In the genomic region with DNA sequence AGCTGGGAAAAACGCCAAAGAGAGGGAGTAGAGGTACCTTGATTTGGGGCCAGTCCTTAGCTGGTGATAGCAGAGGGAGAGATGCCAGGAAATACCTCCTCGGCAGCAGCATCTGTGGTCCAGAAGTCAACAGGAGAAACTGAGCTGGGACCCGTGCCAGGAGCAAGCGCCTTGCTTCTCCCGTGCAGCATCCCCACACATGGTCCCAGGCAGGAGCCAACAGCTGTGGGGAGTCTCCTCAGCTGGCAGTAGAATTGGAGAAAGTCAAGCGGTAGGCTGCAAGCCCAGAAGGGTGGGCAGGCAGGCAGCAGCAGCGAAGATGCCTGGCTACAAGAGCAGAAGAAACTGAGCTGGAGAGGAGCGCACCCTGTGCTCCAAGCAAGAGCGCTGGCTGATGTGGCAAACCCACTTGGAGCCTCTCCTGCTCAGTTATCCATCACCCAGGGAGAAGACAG, we compare ENCODE assay signal across 9 mouse cellular contexts. TPM values are rescaled to one million over a fixed set of nuclear protein-coding genes. Genes with fewer than 3 reads are reported as not detected.
A peak's percentile ranks its signal among the peaks of the same experiment; 100 is the strongest.
DNase-seq lines count a peak whose midpoint lies in the region; ATAC-seq lines count a peak whose summit lies in the region.
"Had no signal": no experiment of that assay in that cellular context is flagged by ENCODE, and none has a peak within 500 bp of the region (broad histone marks: within the 10 kb centered on the region; RNA-seq: fewer than 3 reads in every experiment).

A gene (minus strand): TSS at position 427 of the 455 bp plus-strand sequence.

- peak within 1 kb of the TSS; percentile 61 for H3K4me3 ChIP-seq in heart, embryonic 13.5 days
- H3K4me3 ChIP-seq in liver, embryonic 11.5 days (ENCODE audit: low read depth, low read length): peak within 1 kb of the TSS; percentile 51
- H3K4me3 ChIP-seq in neural tube, embryonic 11.5 days (ENCODE audit: low read depth, low read length): peak within 1 kb of the TSS; percentile 53

- no peaks in the 10 kb centered on the region for H3K9me3 ChIP-seq in heart, embryonic 13.5 days
- H3K9me3 ChIP-seq in liver, embryonic 11.5 days (ENCODE audit: control insufficient read depth, low read length): no peaks in the 10 kb centered on the region
- no peaks in the 10 kb centered on the region for H3K9me3 ChIP-seq in neural tube, embryonic 11.5 days (ENCODE audit: control insufficient read depth, low read length)

- peak; percentile 15 to 44 for DNase-seq in adrenal gland, adult (ENCODE audit: inconsistent age in 2 of 2, low spot score in 1 of 2)
- no peak for DNase-seq in adrenal gland, postnatal 4 days (ENCODE audit: low spot score in 2 of 2)
- peak; percentile 66 for DNase-seq in fibroblast of lung, adult 2 months (ENCODE audit: low read depth)
- DNase-seq in kidney, postnatal 14 days: peak; percentile 22
- DNase-seq in liver, embryonic 11.5 days (ENCODE audit: low spot score): no peak
- peak; percentile 47 for DNase-seq in neural tube, embryonic 11.5 days (ENCODE audit: low spot score)
- peak; percentile 18 to 66 for DNase-seq in urinary bladder, adult 18-20 months (ENCODE audit: low spot score in 2 of 2)

- ATAC-seq in heart, embryonic 13.5 days (ENCODE audit: extremely low read depth, insufficient number of reproducible peaks, low FRiP score, low TSS enrichment): no peak
- no peak for ATAC-seq in liver, embryonic 11.5 days (replicated peaks; ENCODE audit: low FRiP score)
- peak; percentile 20; the same call in 1 of the 2 replicates for ATAC-seq in neural tube, embryonic 11.5 days (ENCODE audit: insufficient read depth, low FRiP score, low TSS enrichment)

- no peaks in the 10 kb centered on the region for H3K36me3 ChIP-seq in heart, embryonic 13.5 days
- no peaks in the 10 kb centered on the region for H3K36me3 ChIP-seq in liver, embryonic 11.5 days (ENCODE audit: control insufficient read depth, insufficient read depth, low read length)
- no peaks in the 10 kb centered on the region for H3K36me3 ChIP-seq in neural tube, embryonic 11.5 days (ENCODE audit: control insufficient read depth, insufficient read depth, low read length)

- peaks cover 81% of the 10 kb centered on the region for H3K27me3 ChIP-seq in heart, embryonic 13.5 days (replicated peaks)
- peaks cover 51% of the 10 kb centered on the region for H3K27me3 ChIP-seq in liver, embryonic 11.5 days (replicated peaks; ENCODE audit: control insufficient read depth, insufficient read depth, low read length)
- H3K27me3 ChIP-seq in neural tube, embryonic 11.5 days (ENCODE audit: control insufficient read depth, insufficient read depth, low read length): peaks cover 28% of the 10 kb centered on the region

- no peak within 1 kb of the TSS for H3K27ac ChIP-seq in heart, embryonic 13.5 days (replicated peaks)
- H3K27ac ChIP-seq in liver, embryonic 11.5 days (ENCODE audit: low read depth, low read length): no peak within 1 kb of the TSS
- H3K27ac ChIP-seq in neural tube, embryonic 11.5 days (ENCODE audit: low read depth, low read length): no peak within 1 kb of the TSS

- H3K9ac ChIP-seq in heart, embryonic 13.5 days: peak within 1 kb of the TSS; percentile 57
- H3K9ac ChIP-seq in liver, embryonic 11.5 days (ENCODE audit: low read depth, low read length): no peak within 1 kb of the TSS
- H3K9ac ChIP-seq in neural tube, embryonic 11.5 days (ENCODE audit: low read length): 0 out of 2 replicates have a peak within 1 kb of the TSS, but pooled peaks have one; percentile 53

- WGBS in heart, embryonic 13.5 days: 2% methylated on average over 9 of the region's 9 CpGs
- WGBS in liver, embryonic 11.5 days: 11% methylated on average over 9 of the region's 9 CpGs
- WGBS in neural tube, embryonic 11.5 days: 1% methylated on average over 9 of the region's 9 CpGs

- H3K4me2 ChIP-seq in heart, embryonic 13.5 days: peak within 1 kb of the TSS; percentile 89
- H3K4me2 ChIP-seq in liver, embryonic 11.5 days: peak within 1 kb of the TSS; percentile 85
- peak within 1 kb of the TSS; percentile 98 for H3K4me2 ChIP-seq in neural tube, embryonic 11.5 days (ENCODE audit: low read depth)

- H3K4me1 ChIP-seq in heart, embryonic 13.5 days: peaks cover 16% of the 10 kb centered on the region
- H3K4me1 ChIP-seq in liver, embryonic 11.5 days (replicated peaks; ENCODE audit: control insufficient read depth, insufficient read depth, low read length): peaks cover 10% of the 10 kb centered on the region; the same call in 1 of the 2 replicates
- peaks cover 8% of the 10 kb centered on the region for H3K4me1 ChIP-seq in neural tube, embryonic 11.5 days (ENCODE audit: control insufficient read depth, insufficient read depth, low read length)

RNA-seq across cellular contexts. Expression of the gene that starts here (rescaled TPM):
- under 1 TPM; 0.50 to 0.82 TPM for total RNA-seq in adrenal gland, postnatal 4 days (2021)
- polyA plus RNA-seq in heart, embryonic 13.5 days (2015; fragmentation: Nextera tagmentation; extraction: Ambion mirVana): 0.10 and 0.39 TPM in 2 replicates
- polyA plus RNA-seq in liver, embryonic 11.5 days (2014; fragmentation: Nextera tagmentation; extraction: Ambion mirVana): 0.34 and 1.0 TPM in 2 replicates
- 0.49 and 0.57 TPM in 2 replicates for polyA plus RNA-seq in neural tube, embryonic 11.5 days (2014; fragmentation: Nextera tagmentation; extraction: Ambion mirVana)
- total RNA-seq: hematopoietic stem cell, adult 5-6 weeks had no signal

Comparison
In these comparisons a context has a peak if more than half of its experiments do, and no peak if none do; other contexts are left out.
1. DNase-seq: peak in adrenal gland, adult (2 of 2), fibroblast of lung, adult 2 months (single experiment), kidney, postnatal 14 days (single experiment) and urinary bladder, adult 18-20 months (2 of 2); none in adrenal gland, postnatal 4 days (0 of 2) and liver, embryonic 11.5 days (single experiment).
2. Peak in DNase-seq, ATAC-seq, H3K4me3 ChIP-seq, H3K9ac ChIP-seq and H3K4me2 ChIP-seq in neural tube, embryonic 11.5 days; RNA of the gene not detected or under 1 TPM.
3. Peak in every context shown above with its lines, with median percentiles within 50 percentile points of each other: H3K4me2 ChIP-seq and H3K4me3 ChIP-seq.